In the genomic region with DNA sequence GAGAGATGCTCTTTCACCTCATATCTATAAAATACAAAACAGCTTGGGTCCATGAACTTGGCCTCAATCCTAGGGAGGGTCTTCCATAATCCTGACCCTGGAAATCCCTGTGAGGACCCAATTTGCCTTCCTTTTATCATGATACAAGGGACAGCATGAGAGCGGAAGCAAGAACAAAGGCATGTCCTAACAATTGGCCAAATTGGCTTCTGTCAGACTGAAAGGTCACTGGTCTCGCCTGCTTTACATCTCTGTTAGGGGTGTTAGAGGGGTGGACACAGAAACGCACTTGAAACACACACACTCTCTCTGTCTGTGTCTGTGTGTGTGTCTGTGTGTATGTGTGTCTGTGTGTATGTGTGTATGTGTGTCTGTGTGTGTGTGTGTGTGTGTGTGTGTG, we compare ENCODE assay signal across 23 mouse cellular contexts.
DNase-seq lines count a peak whose midpoint lies in the region; ATAC-seq lines count a peak whose summit lies in the region.
"Had no signal": no experiment of that assay in that cellular context is flagged by ENCODE, and none has a peak within 500 bp of the region (broad histone marks: within the 10 kb centered on the region; RNA-seq: fewer than 3 reads in every experiment).

No protein-coding gene starts in this region.

- DNase-seq in embryo, embryonic 10.5 days (ENCODE audit: low spot score): peak; percentile 42
- no peak for DNase-seq in embryo, embryonic 11 days
- peak; percentile 75 for DNase-seq in midbrain, embryonic 11.5 days (ENCODE audit: low spot score, missing footprints)
- DNase-seq in R1 (ENCODE audit: low read depth, low spot score): peak; percentile 25
- peak; percentile 66 for DNase-seq in retina, postnatal 1 day
- DNase-seq in adrenal gland, adult (ENCODE audit: inconsistent age in 2 of 2, low spot score in 1 of 2): no peak
- DNase-seq in heart, adult 9 months (ENCODE audit: low spot score in 2 of 2): no peak
- DNase-seq: adrenal gland, adult 8-10 months; adrenal gland, postnatal 14 days; adrenal gland, postnatal 36 days; cerebellum, adult 11-12 months; cerebellum, adult 2 months; cerebellum, adult 9-10 months; cerebellum, postnatal 10 days; cerebellum, postnatal 25 days; forebrain, postnatal 0 days had no signal

- H3K9ac ChIP-seq in midbrain, embryonic 11.5 days (ENCODE audit: low read length): no peak overlapping the region
- H3K9ac ChIP-seq in midbrain, embryonic 16.5 days (ENCODE audit: low read depth, low read length): no peak overlapping the region
- H3K9ac ChIP-seq: embryonic facial prominence, embryonic 12.5 days; forebrain, embryonic 13.5 days; forebrain, embryonic 15.5 days; forebrain, postnatal 0 days had no signal

- no peak overlapping the region for H3K27ac ChIP-seq in midbrain, embryonic 11.5 days (ENCODE audit: low read depth, low read length)
- no peak overlapping the region for H3K27ac ChIP-seq in midbrain, embryonic 16.5 days (ENCODE audit: low read length)
- H3K27ac ChIP-seq: embryonic facial prominence, embryonic 10.5 days; embryonic facial prominence, embryonic 12.5 days; forebrain, embryonic 13.5 days; forebrain, embryonic 15.5 days had no signal

- H3K4me1 ChIP-seq in midbrain, embryonic 11.5 days (ENCODE audit: control insufficient read depth, insufficient read depth, low read length): peaks cover 15% of the 10 kb centered on the region
- peaks cover 12% of the 10 kb centered on the region for H3K4me1 ChIP-seq in midbrain, embryonic 16.5 days (ENCODE audit: control insufficient read depth, insufficient read depth, low read length)

- WGBS in midbrain, embryonic 11.5 days: 10% methylated on average over 3 of the region's 3 CpGs
- WGBS in midbrain, embryonic 16.5 days: 17% methylated on average over 3 of the region's 3 CpGs

- no peak overlapping the region for H3K4me3 ChIP-seq in midbrain, embryonic 11.5 days (ENCODE audit: low read depth, low read length)
- H3K4me3 ChIP-seq in midbrain, embryonic 16.5 days (ENCODE audit: low read depth, low read length): no peak overlapping the region
- H3K4me3 ChIP-seq: embryonic facial prominence, embryonic 10.5 days; embryonic facial prominence, embryonic 12.5 days; forebrain, embryonic 13.5 days; forebrain, embryonic 15.5 days had no signal

- H3K4me2 ChIP-seq in midbrain, embryonic 11.5 days: no peak overlapping the region
- H3K4me2 ChIP-seq in midbrain, embryonic 16.5 days (ENCODE audit: low read length): no peak overlapping the region
- H3K4me2 ChIP-seq: embryonic facial prominence, embryonic 12.5 days; forebrain, embryonic 13.5 days; forebrain, embryonic 15.5 days had no signal

- peaks cover 8% of the 10 kb centered on the region for H3K27me3 ChIP-seq in midbrain, embryonic 11.5 days (ENCODE audit: control insufficient read depth, insufficient read depth, low read length)
- H3K27me3 ChIP-seq in midbrain, embryonic 16.5 days (ENCODE audit: control insufficient read depth, insufficient read depth, low read depth, low read length): no peaks in the 10 kb centered on the region
- H3K27me3 ChIP-seq: embryonic facial prominence, embryonic 12.5 days; forebrain, embryonic 15.5 days had no signal

- no peaks in the 10 kb centered on the region for H3K9me3 ChIP-seq in midbrain, embryonic 11.5 days (ENCODE audit: control insufficient read depth, low read length)
- H3K9me3 ChIP-seq in midbrain, embryonic 16.5 days (replicated peaks; ENCODE audit: control insufficient read depth, low read length, poor library complexity, severe bottlenecking): no peaks in the 10 kb centered on the region
- H3K9me3 ChIP-seq: embryonic facial prominence, embryonic 10.5 days; embryonic facial prominence, embryonic 12.5 days; forebrain, embryonic 13.5 days; forebrain, embryonic 15.5 days had no signal

- no peaks in the 10 kb centered on the region for H3K36me3 ChIP-seq in midbrain, embryonic 11.5 days (ENCODE audit: control insufficient read depth, insufficient read depth, low read length)
- no peaks in the 10 kb centered on the region for H3K36me3 ChIP-seq in midbrain, embryonic 16.5 days (ENCODE audit: control insufficient read depth, insufficient read depth, low read length)
- H3K36me3 ChIP-seq: embryonic facial prominence, embryonic 10.5 days; embryonic facial prominence, embryonic 12.5 days; forebrain, embryonic 15.5 days; G1E had no signal

- no peak for ATAC-seq in midbrain, embryonic 11.5 days (ENCODE audit: low FRiP score)
- no peak for ATAC-seq in midbrain, embryonic 16.5 days
- ATAC-seq: forebrain, embryonic 13.5 days; forebrain, embryonic 15.5 days; forebrain, postnatal 0 days; Patski had no signal

Comparison
In these comparisons a context has a peak if more than half of its experiments do, and no peak if none do; other contexts are left out.
1. DNase-seq: peak in embryo, embryonic 10.5 days (single experiment), midbrain, embryonic 11.5 days (single experiment), R1 (single experiment) and retina, postnatal 1 day (single experiment); none in embryo, embryonic 11 days (single experiment), adrenal gland, adult (0 of 2) and heart, adult 9 months (0 of 2).